Comparison of ENCODE assay signal across 8 mouse cellular contexts in genomic region chr5:103693041-103693641, GRCm38 (mm10). TPM values are rescaled to one million over a fixed set of nuclear protein-coding genes. Genes with fewer than 3 reads are reported as not detected.
DNase-seq lines count a peak whose midpoint lies in the region; ATAC-seq and TF ChIP-seq lines count a peak whose summit lies in the region.

No protein-coding gene starts in this region.

- peak overlapping the region; percentile 41; the same call in 1 of the 2 replicates for H3K9ac ChIP-seq in forebrain, embryonic 14.5 days (ENCODE audit: low read length)
- peak overlapping the region; percentile 53; the same call in 1 of the 2 replicates for H3K9ac ChIP-seq in hindbrain, embryonic 12.5 days
- H3K9ac ChIP-seq in limb, embryonic 15.5 days: no peak overlapping the region
- H3K9ac ChIP-seq in midbrain, embryonic 14.5 days (replicated peaks; ENCODE audit: low read length): no peak overlapping the region

- peak; percentile 24 for ATAC-seq in forebrain, embryonic 14.5 days
- no peak for ATAC-seq in hindbrain, embryonic 12.5 days (ENCODE audit: low FRiP score)
- ATAC-seq in limb, embryonic 15.5 days (ENCODE audit: insufficient number of reproducible peaks, low FRiP score, low TSS enrichment, low read depth): no peak
- peak; percentile 46 for ATAC-seq in midbrain, embryonic 14.5 days (ENCODE audit: low FRiP score, low TSS enrichment)

- no peaks in the 10 kb centered on the region for H3K27me3 ChIP-seq in E14TG2a.4 (ENCODE audit: insufficient read depth, low read length)
- H3K27me3 ChIP-seq in forebrain, embryonic 14.5 days (replicated peaks; ENCODE audit: control insufficient read depth, insufficient read depth, low read length): peaks cover 13% of the 10 kb centered on the region
- H3K27me3 ChIP-seq in hindbrain, embryonic 12.5 days: peaks cover 27% of the 10 kb centered on the region
- H3K27me3 ChIP-seq in limb, embryonic 15.5 days: peaks cover 26% of the 10 kb centered on the region
- peaks cover 18% of the 10 kb centered on the region for H3K27me3 ChIP-seq in midbrain, embryonic 14.5 days (ENCODE audit: control insufficient read depth, insufficient read depth, low read length)

- no peak for TF ChIP-seq CTCF in E14TG2a.4 (conservative IDR thresholded peaks at IDR 0.05; ENCODE audit: low read length)

- DNase-seq in adrenal gland, adult 8-10 months: peak; percentile 24
- DNase-seq in forebrain, embryonic 14.5 days (ENCODE audit: low spot score): peak; percentile 49
- peak; percentile 72 for DNase-seq in midbrain, embryonic 14.5 days
- peak; percentile 30 for DNase-seq in thymus, postnatal 0 days (ENCODE audit: low spot score)
- no peak for DNase-seq in layer of hippocampus, adult 11-12 months (ENCODE audit: low spot score)

- no peaks in the 10 kb centered on the region for H3K9me3 ChIP-seq in E14TG2a.4 (ENCODE audit: low read length)
- H3K9me3 ChIP-seq in forebrain, embryonic 14.5 days (replicated peaks; ENCODE audit: control insufficient read depth, low read length): no peaks in the 10 kb centered on the region
- H3K9me3 ChIP-seq in hindbrain, embryonic 12.5 days (replicated peaks): no peaks in the 10 kb centered on the region
- no peaks in the 10 kb centered on the region for H3K9me3 ChIP-seq in limb, embryonic 15.5 days
- no peaks in the 10 kb centered on the region for H3K9me3 ChIP-seq in midbrain, embryonic 14.5 days (ENCODE audit: control insufficient read depth, low read length)

- H3K4me1 ChIP-seq in E14TG2a.4 (replicated peaks; ENCODE audit: low read depth, low read length): peaks cover 78% of the 10 kb centered on the region
- H3K4me1 ChIP-seq in forebrain, embryonic 14.5 days (ENCODE audit: control insufficient read depth, insufficient read depth, low read length): peaks cover 14% of the 10 kb centered on the region
- peaks cover 21% of the 10 kb centered on the region for H3K4me1 ChIP-seq in hindbrain, embryonic 12.5 days
- H3K4me1 ChIP-seq in limb, embryonic 15.5 days: peaks cover 15% of the 10 kb centered on the region
- H3K4me1 ChIP-seq in midbrain, embryonic 14.5 days (ENCODE audit: control insufficient read depth, insufficient read depth, low read length): peaks cover 17% of the 10 kb centered on the region

- peaks cover 13% of the 10 kb centered on the region for H3K36me3 ChIP-seq in E14TG2a.4 (ENCODE audit: insufficient read depth, low read length)
- no peaks in the 10 kb centered on the region for H3K36me3 ChIP-seq in forebrain, embryonic 14.5 days (ENCODE audit: control insufficient read depth, insufficient read depth, low read length)
- no peaks in the 10 kb centered on the region for H3K36me3 ChIP-seq in hindbrain, embryonic 12.5 days
- no peaks in the 10 kb centered on the region for H3K36me3 ChIP-seq in limb, embryonic 15.5 days
- H3K36me3 ChIP-seq in midbrain, embryonic 14.5 days (ENCODE audit: control insufficient read depth, insufficient read depth, low read length): no peaks in the 10 kb centered on the region

- no peak overlapping the region for H3K27ac ChIP-seq in forebrain, embryonic 14.5 days (ENCODE audit: low read depth, low read length)
- no peak overlapping the region for H3K27ac ChIP-seq in hindbrain, embryonic 12.5 days
- H3K27ac ChIP-seq in limb, embryonic 15.5 days: no peak overlapping the region
- H3K27ac ChIP-seq in midbrain, embryonic 14.5 days (replicated peaks; ENCODE audit: low read depth, low read length): no peak overlapping the region

- H3K4me2 ChIP-seq in forebrain, embryonic 14.5 days (ENCODE audit: low read length): peak overlapping the region; percentile 97
- peak overlapping the region; percentile 98 for H3K4me2 ChIP-seq in hindbrain, embryonic 12.5 days (replicated peaks)
- H3K4me2 ChIP-seq in limb, embryonic 15.5 days: peak overlapping the region; percentile 100
- H3K4me2 ChIP-seq in midbrain, embryonic 14.5 days (ENCODE audit: low read length): peak overlapping the region; percentile 99

- peak overlapping the region; percentile 95 for H3K4me3 ChIP-seq in E14TG2a.4 (replicated peaks; ENCODE audit: low read length)
- H3K4me3 ChIP-seq in forebrain, embryonic 14.5 days (ENCODE audit: low read depth, low read length): peak overlapping the region; percentile 47
- peak overlapping the region; percentile 59 for H3K4me3 ChIP-seq in hindbrain, embryonic 12.5 days
- H3K4me3 ChIP-seq in limb, embryonic 15.5 days: peak overlapping the region; percentile 64
- peak overlapping the region; percentile 48 for H3K4me3 ChIP-seq in midbrain, embryonic 14.5 days (replicated peaks; ENCODE audit: low read depth, low read length)

- WGBS in forebrain, embryonic 14.5 days: under 1% methylated on average over 28 of the region's 28 CpGs
- under 1% methylated on average over 28 of the region's 28 CpGs for WGBS in hindbrain, embryonic 12.5 days
- under 1% methylated on average over 28 of the region's 28 CpGs for WGBS in limb, embryonic 15.5 days
- under 1% methylated on average over 28 of the region's 28 CpGs for WGBS in midbrain, embryonic 14.5 days

RNA-seq across cellular contexts. Expression of gene Aff1, which starts 1.0 kb away (rescaled TPM):
- total RNA-seq in adrenal gland, adult 8-10 months (2022): 10 to 100 TPM; 44.1 to 57.5 (median 51.0) TPM
- polyA plus RNA-seq in forebrain, embryonic 14.5 days (2014; fragmentation: Nextera tagmentation; extraction: Ambion mirVana): 1.5 and 2.6 TPM in 2 replicates
- polyA plus RNA-seq in hindbrain, embryonic 12.5 days (2016; fragmentation: Nextera tagmentation; extraction: Ambion mirVana): 5.4 and 7.7 TPM in 2 replicates
- 5.1 and 5.6 TPM in 2 replicates for polyA plus RNA-seq in limb, embryonic 15.5 days (2015; fragmentation: Nextera tagmentation; extraction: Ambion mirVana)
- polyA plus RNA-seq in midbrain, embryonic 14.5 days (2014; fragmentation: Nextera tagmentation; extraction: Ambion mirVana): 1.5 and 2.6 TPM in 2 replicates
- 18.9 and 21.9 TPM in 2 replicates for polyA plus RNA-seq in thymus, postnatal 0 days (2015; fragmentation: Nextera tagmentation; extraction: Ambion mirVana)

RNA-seq across cellular contexts. Expression of gene 1700016H13Rik, which starts 37.3 kb away (rescaled TPM):
- total RNA-seq in adrenal gland, adult 8-10 months (2022): not detected
- polyA plus RNA-seq in forebrain, embryonic 14.5 days (2014; fragmentation: Nextera tagmentation; extraction: Ambion mirVana): 0.38 and 0.68 TPM in 2 replicates
- polyA plus RNA-seq in hindbrain, embryonic 12.5 days (2016; fragmentation: Nextera tagmentation; extraction: Ambion mirVana): 0.38 TPM in 1 of 2 replicates, not detected in the other
- polyA plus RNA-seq in limb, embryonic 15.5 days (2015; fragmentation: Nextera tagmentation; extraction: Ambion mirVana): 0.24 and 0.26 TPM in 2 replicates
- polyA plus RNA-seq in midbrain, embryonic 14.5 days (2014; fragmentation: Nextera tagmentation; extraction: Ambion mirVana): 0.29 TPM in 1 of 2 replicates, not detected in the other
- polyA plus RNA-seq in thymus, postnatal 0 days (2015; fragmentation: Nextera tagmentation; extraction: Ambion mirVana): 0.09 and 0.18 TPM in 2 replicates

Comparison
In these comparisons a context has a peak if more than half of its experiments do, and no peak if none do; other contexts are left out.
1. ATAC-seq: peak in forebrain, embryonic 14.5 days (single experiment) and midbrain, embryonic 14.5 days (single experiment); none in hindbrain, embryonic 12.5 days (single experiment) and limb, embryonic 15.5 days (single experiment).
2. H3K9ac ChIP-seq: peak in forebrain, embryonic 14.5 days (single experiment) and hindbrain, embryonic 12.5 days (single experiment); none in limb, embryonic 15.5 days (single experiment) and midbrain, embryonic 14.5 days (single experiment).
3. Peak in every context shown above with its lines, with median percentiles within 50 percentile points of each other: H3K4me3 ChIP-seq and H3K4me2 ChIP-seq.